Mouse (Mus musculus) embryonic facial prominence, embryonic 15.5 days (tissue): ENCODE measurements around the gene S100a8. TPM values are rescaled to one million over a fixed set of nuclear protein-coding genes. Genes with fewer than 3 reads are reported as not detected.

Experiments
- ATAC-seq: fragments of 200-750 bp; cut with Nextera tagmentation; 2 replicates; pipeline ENCODE4 v1.8.0; 2017; ENCODE audit warnings: low read depth, moderate TSS enrichment; ENCODE audit not compliant: insufficient number of reproducible peaks, low FRiP score, low TSS enrichment
- H3K27ac ChIP-seq: fragments of 300-500 bp; sonication (generic); replicated peaks from 2 replicates; pipeline ENCODE4 v1.5.1; 2015; ENCODE audit warnings: mild to moderate bottlenecking, inconsistent platforms
- H3K27me3 ChIP-seq: fragments of 300-500 bp; sonication (generic); 2 replicates; pipeline ENCODE4 v1.6.1; 2015; ENCODE audit warnings: inconsistent platforms
- H3K36me3 ChIP-seq: fragments of 300-500 bp; sonication (generic); 2 replicates; pipeline ENCODE4 v1.6.1; 2015; ENCODE audit warnings: mild to moderate bottlenecking, inconsistent platforms
- H3K4me1 ChIP-seq: fragments of 300-500 bp; sonication (generic); 2 replicates; pipeline ENCODE4 v1.6.1; 2015; ENCODE audit warnings: inconsistent platforms
- H3K4me2 ChIP-seq: fragments of 300-500 bp; sonication (generic); replicated peaks from 2 replicates; pipeline ENCODE4 v1.6.1; 2015; ENCODE audit warnings: mild to moderate bottlenecking, inconsistent platforms
- H3K4me3 ChIP-seq: fragments of 300-500 bp; sonication (generic); replicated peaks from 2 replicates; pipeline ENCODE4 v1.5.1; 2015; ENCODE audit warnings: mild to moderate bottlenecking, inconsistent platforms
- H3K9ac ChIP-seq: fragments of 300-500 bp; sonication (generic); 2 replicates; pipeline ENCODE4 v1.6.1; 2015; ENCODE audit warnings: inconsistent platforms
- H3K9me3 ChIP-seq: fragments of 300-500 bp; sonication (generic); replicated peaks from 2 replicates; pipeline ENCODE4 v1.6.1; 2016; ENCODE audit warnings: inconsistent platforms
- WGBS: fragments of 180-500 bp; shearing (Covaris S2); methylation state at CpG from one replicate; pipeline ENCODE4 v1.1.7; 2015; 5-methylcytosine and 5-hydroxymethylcytosine counted together
- polyA plus RNA-seq: library from polyadenylated mRNA; unstranded; fragments of >200 nt; fragmentation: Nextera tagmentation; extraction: Ambion mirVana; gene quantifications from 2 replicates; pipeline ENCODE4 v1.2.1, GENCODE M21; 2015

The S100a8 gene
- polyA plus RNA-seq, 1 experiment from 2014 or later, result 35.3 TPM

- H3K27me3 ChIP-seq, result no peaks in the 10 kb centered on the region
- H3K9me3 ChIP-seq, result no peaks in the 10 kb centered on the region
- WGBS, result 85% methylated on average over 3 of the region's 3 CpGs
- H3K4me2 ChIP-seq, result no peak overlapping the region
- no peak overlapping the region for H3K9ac ChIP-seq
- ATAC-seq, result no peak
- no peak overlapping the region for H3K27ac ChIP-seq
- H3K4me3 ChIP-seq, result no peak overlapping the region
- no peaks in the 10 kb centered on the region for H3K36me3 ChIP-seq
- H3K4me1 ChIP-seq, result no peaks in the 10 kb centered on the region
Observed at GRCm38 (mm10) chr3:90683929-90684328, 15.2 kb downstream of the S100a8 start.

GRCm38 (mm10) chr3:90686835-90687234 lies 18.1 kb downstream of the S100a8 start:
- H3K9ac ChIP-seq, result no peak overlapping the region
- H3K36me3 ChIP-seq, result no peaks in the 10 kb centered on the region
- WGBS, result 77% methylated on average over 2 of the region's 2 CpGs
- no peak overlapping the region for H3K27ac ChIP-seq
- no peak overlapping the region for H3K4me3 ChIP-seq
- H3K4me2 ChIP-seq, result no peak overlapping the region
- no peaks in the 10 kb centered on the region for H3K27me3 ChIP-seq
- H3K9me3 ChIP-seq, result no peaks in the 10 kb centered on the region
- ATAC-seq, result no peak
- no peaks in the 10 kb centered on the region for H3K4me1 ChIP-seq

GRCm38 (mm10) chr3:90693496-90693895 lies 24.7 kb downstream of the S100a8 start:
- Histone ChIP-seq H3K9me3 (no peaks in the 10 kb centered on the region), H3K27ac (no peak overlapping the region), H3K9ac (no peak overlapping the region), H3K27me3 (no peaks in the 10 kb centered on the region), H3K4me3 (no peak overlapping the region), H3K4me1 (no peaks in the 10 kb centered on the region), H3K4me2 (no peak overlapping the region), H3K36me3 (no peaks in the 10 kb centered on the region)
- WGBS, result 80% methylated on average over 2 of the region's 2 CpGs
- no peak for ATAC-seq

- Histone ChIP-seq H3K9me3 (no peaks in the 10 kb centered on the region), H3K27me3 (no peaks in the 10 kb centered on the region), H3K27ac (no peak within 1 kb of the TSS), H3K36me3 (no peaks in the 10 kb centered on the region), H3K4me1 (no peaks in the 10 kb centered on the region), H3K4me2 (no peak within 1 kb of the TSS), H3K4me3 (no peak within 1 kb of the TSS), H3K9ac (no peak within 1 kb of the TSS)
- WGBS, result 49% methylated on average over 3 of the region's 3 CpGs
- no peak for ATAC-seq
Observed at GRCm38 (mm10) chr3:90695613-90696012, 26.8 kb downstream of the S100a8 start, which contains the start of gene S100a9. TSS of gene S100a9 (minus strand) at chr3:90695721.

- Histone ChIP-seq H3K27me3 (no peaks in the 10 kb centered on the region), H3K9ac (no peak overlapping the region), H3K4me1 (no peaks in the 10 kb centered on the region), H3K36me3 (no peaks in the 10 kb centered on the region), H3K27ac (no peak overlapping the region), H3K4me2 (no peak overlapping the region), H3K9me3 (no peaks in the 10 kb centered on the region), H3K4me3 (no peak overlapping the region)
- no peak for ATAC-seq
- 94% methylated on average over 2 of the region's 2 CpGs for WGBS
Observed at GRCm38 (mm10) chr3:90702244-90702643, 33.5 kb downstream of the S100a8 start.

GRCm38 (mm10) chr3:90708523-90709202 lies 39.9 kb downstream of the S100a8 start:
- H3K4me3 ChIP-seq, result no peak overlapping the region
- H3K27ac ChIP-seq, result no peak overlapping the region
- no peaks in the 10 kb centered on the region for H3K27me3 ChIP-seq
- no peaks in the 10 kb centered on the region for H3K4me1 ChIP-seq
- no peak for ATAC-seq
- no peak overlapping the region for H3K9ac ChIP-seq
- 26% methylated on average over 4 of the region's 4 CpGs for WGBS
- no peak overlapping the region for H3K4me2 ChIP-seq
- no peaks in the 10 kb centered on the region for H3K9me3 ChIP-seq
- H3K36me3 ChIP-seq, result no peaks in the 10 kb centered on the region

- 46% methylated on average over 12 of the region's 12 CpGs for WGBS
- H3K4me2 ChIP-seq, result no peak overlapping the region
- peak; percentile 11; the same call in 1 of the 2 replicates for ATAC-seq
- no peaks in the 10 kb centered on the region for H3K4me1 ChIP-seq
- no peak overlapping the region for H3K4me3 ChIP-seq
- no peak overlapping the region for H3K9ac ChIP-seq
- no peaks in the 10 kb centered on the region for H3K27me3 ChIP-seq
- H3K27ac ChIP-seq, result no peak overlapping the region
- no peaks in the 10 kb centered on the region for H3K36me3 ChIP-seq
- no peaks in the 10 kb centered on the region for H3K9me3 ChIP-seq
Observed at GRCm38 (mm10) chr3:90709591-90710460, 41.0 kb downstream of the S100a8 start.

Other genes with a start within 250 kb of the S100a8 start
- 27.6 and 28.5 TPM in 2 replicates for gene Ints3, start 235.4 kb upstream of the S100a8 start, polyA plus RNA-seq
- gene Npr1, start 203.1 kb upstream of the S100a8 start, polyA plus RNA-seq, result 5.9 and 6.2 TPM in 2 replicates
- 182 and 183 TPM in 2 replicates for gene Ilf2, start 192.9 kb upstream of the S100a8 start, polyA plus RNA-seq
- 95.4 and 104 TPM in 2 replicates for gene Snapin, start 177.9 kb upstream of the S100a8 start, polyA plus RNA-seq
- 155 and 159 TPM in 2 replicates for gene Chtop, start 159.5 kb upstream of the S100a8 start, polyA plus RNA-seq
- gene S100a1, start 154.6 kb upstream of the S100a8 start, polyA plus RNA-seq, result 52.3 and 63.7 TPM in 2 replicates
- 45.9 and 51.8 TPM in 2 replicates for gene S100a13, start 154.5 kb upstream of the S100a8 start, polyA plus RNA-seq
- gene S100a14, start 142.1 kb upstream of the S100a8 start, polyA plus RNA-seq, result 134 and 141 TPM in 2 replicates
- 321 and 322 TPM in 2 replicates for gene S100a16, start 131.7 kb upstream of the S100a8 start, polyA plus RNA-seq
- gene S100a3, start 108.4 kb upstream of the S100a8 start, polyA plus RNA-seq, result 35.0 and 74.2 TPM in 2 replicates
- gene S100a2, start 78.7 kb upstream of the S100a8 start, polyA plus RNA-seq, result not detected in 2 replicates
- gene Gm42674, start 67.1 kb upstream of the S100a8 start, polyA plus RNA-seq, result not detected in 2 replicates
- gene S100a4, start 65.2 kb upstream of the S100a8 start, polyA plus RNA-seq, result 24.9 and 31.5 TPM in 2 replicates
- gene S100a5, start 60.5 kb upstream of the S100a8 start, polyA plus RNA-seq, result 2.8 and 3.1 TPM in 2 replicates
- gene S100a6, start 56.1 kb upstream of the S100a8 start, polyA plus RNA-seq, result 449 and 474 TPM in 2 replicates
- gene S100a7a, start 15.0 kb upstream of the S100a8 start, polyA plus RNA-seq, result 6.0 and 8.7 TPM in 2 replicates
- gene S100a9, start 26.7 kb downstream of the S100a8 start, polyA plus RNA-seq, result 22.1 TPM in 2 replicates
- 0.25 and 0.41 TPM in 2 replicates for gene Pglyrp4, start 57.9 kb downstream of the S100a8 start, polyA plus RNA-seq
- not detected in 2 replicates for gene Gm5849, start 108.9 kb downstream of the S100a8 start, polyA plus RNA-seq